In genomic region chr6:136347631-136348030, GRCm38 (mm10) we compare ENCODE assay signal across 26 mouse cellular contexts. TPM values are rescaled to one million over a fixed set of nuclear protein-coding genes. Genes with fewer than 3 reads are reported as not detected.
A peak's percentile ranks its signal among the peaks of the same experiment; 100 is the strongest.
DNase-seq lines count a peak whose midpoint lies in the region; ATAC-seq lines count a peak whose summit lies in the region.
"Had no signal": no experiment of that assay in that cellular context is flagged by ENCODE, and none has a peak within 500 bp of the region (broad histone marks: within the 10 kb centered on the region; RNA-seq: fewer than 3 reads in every experiment).

No protein-coding gene starts in this region.

- ATAC-seq in kidney, embryonic 15.5 days (replicated peaks; ENCODE audit: low FRiP score): 0 out of 2 replicates have a peak, but pooled peaks have one; percentile 13
- 0 out of 2 replicates have a peak, but pooled peaks have one; percentile 36 for ATAC-seq in midbrain, embryonic 12.5 days (ENCODE audit: low FRiP score, low read depth)
- ATAC-seq in midbrain, embryonic 16.5 days: no peak
- ATAC-seq: forebrain, embryonic 14.5 days had no signal

- no peak overlapping the region for H3K9ac ChIP-seq in kidney, embryonic 15.5 days
- no peak overlapping the region for H3K9ac ChIP-seq in midbrain, embryonic 12.5 days (replicated peaks)
- H3K9ac ChIP-seq in midbrain, embryonic 16.5 days (ENCODE audit: low read depth, low read length): no peak overlapping the region
- H3K9ac ChIP-seq: embryonic facial prominence, embryonic 13.5 days; embryonic facial prominence, embryonic 15.5 days; forebrain, embryonic 12.5 days had no signal

- peak; percentile 68 for DNase-seq in heart, embryonic 10.5 days (ENCODE audit: low spot score)
- DNase-seq in heart, adult 8-10 months (ENCODE audit: low spot score): no peak
- DNase-seq in kidney, adult 18-20 months: no peak
- DNase-seq: adrenal gland, adult 2 months; adrenal gland, postnatal 10 days; adrenal gland, postnatal 25 days; cerebellum, adult 11 months; cerebellum, adult 18-20 months; cerebellum, adult 8-10 months; cerebellum, adult 9-11 months; cerebellum, postnatal 14 days; cerebellum, postnatal 36 days; embryo, embryonic 11 days had no signal

- H3K4me1 ChIP-seq in heart, embryonic 10.5 days: no peaks in the 10 kb centered on the region
- H3K4me1 ChIP-seq in kidney, embryonic 15.5 days: peaks cover 9% of the 10 kb centered on the region; the same call in 1 of the 2 replicates
- peaks cover 5% of the 10 kb centered on the region; the same call in 1 of the 2 replicates for H3K4me1 ChIP-seq in midbrain, embryonic 12.5 days
- H3K4me1 ChIP-seq in midbrain, embryonic 16.5 days (ENCODE audit: control insufficient read depth, insufficient read depth, low read length): no peaks in the 10 kb centered on the region
- H3K4me1 ChIP-seq: embryonic facial prominence, embryonic 13.5 days; embryonic facial prominence, embryonic 15.5 days; forebrain, embryonic 12.5 days had no signal

- no peak overlapping the region for H3K27ac ChIP-seq in heart, embryonic 10.5 days
- no peak overlapping the region for H3K27ac ChIP-seq in kidney, embryonic 15.5 days
- H3K27ac ChIP-seq in midbrain, embryonic 12.5 days (replicated peaks): no peak overlapping the region
- no peak overlapping the region for H3K27ac ChIP-seq in midbrain, embryonic 16.5 days (ENCODE audit: low read length)
- H3K27ac ChIP-seq: embryonic facial prominence, embryonic 13.5 days; embryonic facial prominence, embryonic 15.5 days; forebrain, embryonic 10.5 days; forebrain, embryonic 12.5 days had no signal

- H3K27me3 ChIP-seq in heart, embryonic 10.5 days (ENCODE audit: insufficient read depth, poor library complexity, severe bottlenecking): no peaks in the 10 kb centered on the region
- no peaks in the 10 kb centered on the region for H3K27me3 ChIP-seq in kidney, embryonic 15.5 days
- no peaks in the 10 kb centered on the region for H3K27me3 ChIP-seq in midbrain, embryonic 12.5 days
- H3K27me3 ChIP-seq in midbrain, embryonic 16.5 days (ENCODE audit: control insufficient read depth, insufficient read depth, low read depth, low read length): no peaks in the 10 kb centered on the region
- H3K27me3 ChIP-seq: embryonic facial prominence, embryonic 13.5 days; embryonic facial prominence, embryonic 15.5 days; forebrain, embryonic 12.5 days had no signal

- WGBS in heart, embryonic 10.5 days: 49% methylated on average over 9 of the region's 9 CpGs
- WGBS in kidney, embryonic 15.5 days: 42% methylated on average over 9 of the region's 9 CpGs
- WGBS in midbrain, embryonic 12.5 days: 55% methylated on average over 9 of the region's 9 CpGs
- WGBS in midbrain, embryonic 16.5 days: 47% methylated on average over 9 of the region's 9 CpGs

- no peak overlapping the region for H3K4me3 ChIP-seq in heart, embryonic 10.5 days
- H3K4me3 ChIP-seq in kidney, embryonic 15.5 days (replicated peaks): no peak overlapping the region
- H3K4me3 ChIP-seq in midbrain, embryonic 12.5 days: no peak overlapping the region
- H3K4me3 ChIP-seq in midbrain, embryonic 16.5 days (ENCODE audit: low read depth, low read length): no peak overlapping the region
- H3K4me3 ChIP-seq: embryonic facial prominence, embryonic 13.5 days; embryonic facial prominence, embryonic 15.5 days; erythroblast, embryonic 14.5 days; forebrain, embryonic 10.5 days; forebrain, embryonic 12.5 days had no signal

- H3K9me3 ChIP-seq in heart, embryonic 10.5 days: no peaks in the 10 kb centered on the region
- H3K9me3 ChIP-seq in kidney, embryonic 15.5 days (replicated peaks): no peaks in the 10 kb centered on the region
- no peaks in the 10 kb centered on the region for H3K9me3 ChIP-seq in midbrain, embryonic 12.5 days
- no peaks in the 10 kb centered on the region for H3K9me3 ChIP-seq in midbrain, embryonic 16.5 days (replicated peaks; ENCODE audit: control insufficient read depth, low read length, poor library complexity, severe bottlenecking)
- H3K9me3 ChIP-seq: embryonic facial prominence, embryonic 13.5 days; embryonic facial prominence, embryonic 15.5 days; forebrain, embryonic 10.5 days; forebrain, embryonic 12.5 days had no signal

- no peak overlapping the region for H3K4me2 ChIP-seq in kidney, embryonic 15.5 days
- H3K4me2 ChIP-seq in midbrain, embryonic 12.5 days (replicated peaks): no peak overlapping the region
- H3K4me2 ChIP-seq in midbrain, embryonic 16.5 days (ENCODE audit: low read length): no peak overlapping the region
- H3K4me2 ChIP-seq: embryonic facial prominence, embryonic 13.5 days; embryonic facial prominence, embryonic 15.5 days; forebrain, embryonic 12.5 days had no signal

- no peaks in the 10 kb centered on the region for H3K36me3 ChIP-seq in heart, embryonic 10.5 days
- no peaks in the 10 kb centered on the region for H3K36me3 ChIP-seq in kidney, embryonic 15.5 days
- no peaks in the 10 kb centered on the region for H3K36me3 ChIP-seq in midbrain, embryonic 12.5 days
- H3K36me3 ChIP-seq in midbrain, embryonic 16.5 days (ENCODE audit: control insufficient read depth, insufficient read depth, low read length): no peaks in the 10 kb centered on the region
- H3K36me3 ChIP-seq: embryonic facial prominence, embryonic 13.5 days; embryonic facial prominence, embryonic 15.5 days; forebrain, embryonic 10.5 days; forebrain, embryonic 12.5 days had no signal

RNA-seq across cellular contexts. Expression of gene Gm8994, which starts 20.3 kb away (rescaled TPM):
- polyA plus RNA-seq in heart, embryonic 10.5 days (2016; fragmentation: Nextera tagmentation; extraction: Ambion mirVana): not detected in 2 replicates
- total RNA-seq in heart, adult 8-10 months (2022): not detected
- not detected in 2 replicates for polyA plus RNA-seq in kidney, embryonic 15.5 days (2015; fragmentation: Nextera tagmentation; extraction: Ambion mirVana)
- not detected in 2 replicates for polyA plus RNA-seq in midbrain, embryonic 12.5 days (2016; fragmentation: Nextera tagmentation; extraction: Ambion mirVana)
- polyA plus RNA-seq in midbrain, embryonic 16.5 days (2015; fragmentation: Nextera tagmentation; extraction: Ambion mirVana): not detected in 2 replicates
- total RNA-seq: adrenal gland, adult 2 months; adrenal gland, postnatal 10 days; adrenal gland, postnatal 25 days; adrenal gland, postnatal 4 days; common myeloid progenitor, adult 5-6 weeks had no signal
- polyA plus RNA-seq: adrenal gland, adult 2 months; brain, embryonic 14.5 days; embryonic facial prominence, embryonic 11.5 days; embryonic facial prominence, embryonic 13.5 days; embryonic facial prominence, embryonic 15.5 days; erythroblast, embryonic 14.5 days; forebrain, embryonic 10.5 days; forebrain, embryonic 12.5 days; forebrain, embryonic 14.5 days had no signal
